Mouse (Mus musculus) liver, adult (tissue): ENCODE measurements around the gene Snx17.
A peak's percentile ranks its signal among the peaks of the same experiment; 100 is the strongest.

Experiments used
- GATA4 ChIP-seq: IDR thresholded peaks from 2 replicates; pipeline ENCODE4 v1.6.1; 2014; ENCODE audit warnings: mild to moderate bottlenecking, low read length; ENCODE audit not compliant: insufficient replicate concordance

The Snx17 gene

GRCm38 (mm10) chr5:31192939-31193630 lies at the start of gene Snx17, which contains the start of gene Eif2b4:
Snx17 (plus strand) TSS chr5:31193227.
Eif2b4 (minus strand) TSS chr5:31193430.
- peak; percentile 26; the same call in 1 of the 2 replicates for TF ChIP-seq GATA4

GRCm38 (mm10) chr5:31149781-31150180 lies 43.2 kb upstream of the Snx17 start:
- no peak for TF ChIP-seq GATA4

GRCm38 (mm10) chr5:31151746-31152145 lies 41.3 kb upstream of the Snx17 start:
- TF ChIP-seq GATA4 = no peak

GRCm38 (mm10) chr5:31153516-31154151 lies 39.4 kb upstream of the Snx17 start:
- no peak for TF ChIP-seq GATA4

GRCm38 (mm10) chr5:31154152-31154553 lies 38.9 kb upstream of the Snx17 start, which contains the start of gene Mpv17:
Mpv17 (minus strand) TSS chr5:31154251.
- no peak for TF ChIP-seq GATA4

GRCm38 (mm10) chr5:31162462-31162861 lies 30.6 kb upstream of the Snx17 start:
- TF ChIP-seq GATA4 = no peak

GRCm38 (mm10) chr5:31164878-31165277 lies 28.1 kb upstream of the Snx17 start:
- no peak for TF ChIP-seq GATA4

- no peak for TF ChIP-seq GATA4
Observed at GRCm38 (mm10) chr5:31168630-31169029, 24.4 kb upstream of the Snx17 start.

- TF ChIP-seq GATA4 = no peak
Observed at GRCm38 (mm10) chr5:31179301-31179765, 13.7 kb upstream of the Snx17 start.

- no peak; the same call in 1 of the 2 replicates for TF ChIP-seq GATA4
Observed at GRCm38 (mm10) chr5:31179766-31180630, 13.0 kb upstream of the Snx17 start, which contains the start of the genes Gm29609 and Gtf3c2. Gm29609 (minus strand) TSS chr5:31179911. Gtf3c2 (minus strand) TSS chr5:31180144.

GRCm38 (mm10) chr5:31181183-31181770 lies 11.8 kb upstream of the Snx17 start:
- TF ChIP-seq GATA4 = no peak

- TF ChIP-seq GATA4 = no peak
Observed at GRCm38 (mm10) chr5:31183678-31184077, 9.3 kb upstream of the Snx17 start.

- no peak for TF ChIP-seq GATA4
Observed at GRCm38 (mm10) chr5:31188223-31188840, 4.7 kb upstream of the Snx17 start.

GRCm38 (mm10) chr5:31190201-31190600 lies 2.8 kb upstream of the Snx17 start:
- TF ChIP-seq GATA4 = no peak
